Mouse (Mus musculus) stomach, postnatal 0 days (tissue): ENCODE data around the gene Ptges3.

Source experiments
- CTCF ChIP-seq: IDR thresholded peaks from 2 replicates; pipeline ENCODE4 v1.5.1; 2016; ENCODE audit warnings: antibody characterized with exemption, low read depth, mild to moderate bottlenecking, moderate library complexity
- EP300 ChIP-seq: optimal IDR thresholded peaks from 2 replicates; pipeline ENCODE3; 2016; ENCODE audit warnings: antibody characterized with exemption

GRCm38 (mm10) chr10:128030860-128031259, 27.9 kb upstream of the Ptges3 start:
- TF ChIP-seq EP300: no peak
- no peak for TF ChIP-seq CTCF
